Mouse (Mus musculus) left cerebral cortex, postnatal 4 days (tissue): ENCODE results near the gene Usp19. TPM values are rescaled to one million over a fixed set of nuclear protein-coding genes. Genes with fewer than 3 reads are reported as not detected.

ENCODE experiments used
- DNase-seq: peaks from one replicate; pipeline ENCODE4 v3.0.0-alpha.2; 2022
- intact Hi-C: fragments of 180-260 bp; cut with DNase I; formaldehyde crosslinking; loops from one replicate; pipeline ENCODE4 v1.15.1; 2025
- total RNA-seq, 2 experiments: library from RNA; stranded (reverse); gene quantifications; 2 replicates each; pipeline ENCODE4 v1.2.3; 2021

The Usp19 gene
- total RNA-seq, 2 experiments from 2014 or later: 111 to 124 TPM

DNA sequence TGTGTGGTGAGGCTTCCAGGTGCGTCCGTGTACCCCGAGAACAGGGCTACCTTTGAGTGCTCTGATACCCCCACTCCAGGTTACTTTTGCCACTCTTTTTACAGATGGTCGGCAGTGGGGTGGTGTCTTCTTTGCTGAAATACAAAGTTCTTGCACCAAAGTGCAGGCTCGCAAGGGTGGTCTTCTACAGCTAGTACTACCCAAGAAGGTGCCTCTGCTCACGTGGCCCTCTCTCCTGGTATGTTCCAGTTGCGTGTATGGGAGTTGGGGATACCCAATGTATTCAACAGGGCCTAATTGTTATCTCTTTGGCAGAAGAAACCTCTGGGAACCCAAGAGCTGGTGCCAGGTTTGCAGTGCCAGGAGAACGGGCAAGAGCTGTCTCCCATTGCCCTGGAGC is 2.8 kb downstream of the Usp19 start:
- DNase-seq: no peak
- intact Hi-C loops: no loop called here

DNA sequence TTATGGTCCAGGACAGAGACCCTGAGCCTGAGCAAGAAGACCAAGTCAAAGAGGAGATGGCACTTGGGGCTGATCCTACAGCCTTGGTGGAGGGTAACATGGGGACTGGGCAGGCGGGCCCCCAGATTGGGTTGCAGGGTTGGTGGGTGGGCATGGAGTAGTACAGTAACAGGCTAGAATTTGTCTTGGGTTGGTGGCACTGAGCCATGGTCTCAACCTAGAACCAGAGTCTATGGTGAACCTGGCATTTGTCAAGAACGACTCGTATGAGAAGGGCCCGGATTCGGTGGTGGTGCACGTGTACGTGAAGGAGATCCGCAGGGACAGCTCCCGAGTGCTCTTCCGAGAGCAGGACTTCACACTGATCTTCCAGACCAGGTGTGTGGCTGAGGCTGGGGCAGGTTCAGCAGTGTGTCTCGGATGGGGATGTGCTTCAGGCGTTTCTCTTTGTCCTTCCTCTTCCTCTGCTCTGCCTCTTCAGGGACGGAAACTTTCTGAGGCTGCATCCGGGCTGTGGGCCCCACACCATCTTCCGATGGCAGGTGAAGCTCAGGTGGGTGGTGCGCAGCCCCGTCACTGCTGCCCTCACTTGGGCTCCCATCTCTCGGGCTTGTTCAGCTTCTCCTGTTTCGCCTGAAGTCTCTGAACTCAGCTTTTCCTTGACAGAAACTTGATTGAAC is 3.9 kb downstream of the Usp19 start:
- DNase-seq: no peak
- intact Hi-C loops: no loop called here

DNA sequence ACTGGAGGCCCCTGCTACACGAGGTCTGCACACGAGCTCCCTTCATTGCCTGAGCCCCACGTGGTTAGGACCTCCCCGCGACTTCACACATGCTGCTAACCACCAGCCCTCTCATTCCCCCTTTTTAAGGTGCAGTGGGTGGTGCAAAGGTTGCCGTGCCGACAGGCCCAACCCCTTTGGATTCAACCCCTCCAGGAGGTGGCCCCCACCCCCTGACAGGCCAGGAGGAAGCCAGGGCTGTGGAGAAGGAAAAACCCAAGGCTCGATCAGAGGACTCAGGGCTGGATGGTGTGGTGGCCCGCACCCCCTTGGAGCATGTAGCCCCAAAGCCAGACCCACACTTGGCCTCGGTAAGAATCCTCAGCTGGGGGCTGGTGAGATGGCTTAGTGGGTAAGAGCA is 4.5 kb downstream of the Usp19 start:
- DNase-seq: no peak
- intact Hi-C loops: no loop called here

DNA sequence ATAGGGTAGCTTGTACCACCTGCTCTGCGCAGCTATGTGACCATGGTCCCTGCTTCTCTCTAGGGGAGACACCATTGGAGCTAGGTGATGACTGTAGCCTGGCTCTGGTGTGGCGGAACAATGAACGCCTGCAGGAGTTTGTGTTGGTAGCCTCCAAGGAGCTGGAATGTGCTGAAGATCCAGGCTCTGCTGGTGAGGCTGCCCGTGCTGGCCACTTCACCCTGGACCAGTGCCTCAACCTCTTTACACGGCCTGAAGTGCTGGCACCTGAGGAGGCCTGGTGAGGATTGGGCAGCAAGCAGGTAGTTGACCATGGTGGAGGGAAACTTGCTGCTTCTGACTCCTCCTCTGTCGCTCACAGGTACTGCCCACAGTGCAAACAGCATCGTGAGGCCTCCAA is 8.8 kb downstream of the Usp19 start:
- no peak for DNase-seq
- intact Hi-C loops: no loop called here

DNA sequence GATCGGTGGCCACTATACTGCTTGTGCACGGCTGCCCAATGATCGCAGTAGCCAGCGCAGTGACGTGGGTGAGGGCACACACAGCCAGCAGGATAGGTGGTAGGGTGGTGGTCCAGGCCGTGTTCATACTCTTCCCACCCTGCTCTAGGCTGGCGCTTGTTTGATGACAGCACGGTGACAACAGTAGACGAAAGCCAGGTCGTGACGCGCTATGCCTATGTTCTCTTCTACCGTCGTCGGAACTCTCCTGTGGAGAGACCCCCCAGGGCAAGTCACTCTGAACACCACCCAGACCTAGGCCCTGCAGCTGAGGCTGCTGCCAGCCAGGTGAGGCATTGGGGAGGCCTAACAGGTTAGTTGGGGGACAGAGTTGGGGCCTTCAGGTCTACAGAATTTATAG is 9.5 kb downstream of the Usp19 start:
- DNase-seq: no peak
- intact Hi-C loops: no loop called here

DNA sequence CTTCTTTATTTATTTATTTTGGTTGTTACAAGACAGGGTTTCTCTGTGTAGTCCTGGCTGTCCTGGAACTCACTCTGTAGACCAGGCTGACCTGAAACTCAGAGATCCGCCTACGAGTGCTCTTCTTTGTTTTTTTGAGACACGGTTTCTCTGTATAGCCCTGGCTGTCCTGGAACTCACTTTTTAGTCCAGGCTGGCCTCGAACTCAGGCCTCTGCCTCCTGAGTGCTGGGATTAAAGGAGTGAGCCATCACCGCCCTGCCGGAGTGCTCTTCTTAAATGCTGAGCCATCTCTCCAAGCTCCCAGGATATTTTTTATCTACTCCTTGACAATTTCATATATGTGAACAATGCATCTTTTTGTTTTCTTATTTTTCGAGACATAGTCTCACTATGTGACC is 16.5 kb downstream of the Usp19 start:
- DNase-seq: no peak
- intact Hi-C loops: no loop called here

DNA sequence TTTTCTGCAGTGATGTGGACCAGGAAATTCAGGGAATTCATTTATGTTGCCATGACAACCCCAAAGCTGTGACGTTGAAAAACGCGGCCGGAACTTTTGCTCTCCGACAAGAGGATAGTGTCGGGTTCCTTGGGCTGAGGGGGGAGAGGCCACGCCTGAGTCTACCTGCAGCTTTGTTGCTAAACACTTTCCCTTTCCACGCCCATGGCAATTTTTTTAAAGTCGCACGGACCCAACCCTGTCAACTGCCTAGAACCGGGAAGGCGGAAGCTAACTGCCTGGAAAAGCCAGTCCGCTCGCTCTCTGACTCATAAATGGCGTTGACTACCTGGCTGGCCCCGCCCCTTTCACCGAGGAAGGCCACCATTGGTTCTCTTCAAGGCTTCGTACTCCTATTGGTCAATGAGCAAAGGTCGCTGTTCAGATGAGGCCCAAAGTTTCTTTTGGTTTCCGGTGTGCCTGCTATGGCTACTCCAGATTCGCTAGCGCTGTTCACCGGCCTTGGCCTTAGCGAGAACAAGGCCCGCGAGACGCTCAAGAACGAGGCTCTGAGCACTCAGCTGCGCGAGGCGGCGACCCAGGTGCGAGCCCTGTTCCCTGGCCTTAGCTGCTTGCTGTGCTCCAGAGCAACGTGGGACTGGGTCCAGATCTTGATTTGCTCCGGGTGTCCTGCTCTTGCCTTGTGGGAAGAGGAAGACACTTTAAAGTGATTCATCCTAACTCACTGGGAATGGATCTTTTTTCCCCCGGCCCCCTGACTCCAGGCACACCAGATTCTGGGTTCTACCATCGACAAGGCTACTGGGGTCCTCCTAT is 17.4 kb downstream of the Usp19 start, which contains the start of gene Qars:
Qars (plus strand) TSS at position 88 of the 816 bp plus-strand sequence.
- intact Hi-C loops: no loop called here
- DNase-seq: peak; percentile 92

DNA sequence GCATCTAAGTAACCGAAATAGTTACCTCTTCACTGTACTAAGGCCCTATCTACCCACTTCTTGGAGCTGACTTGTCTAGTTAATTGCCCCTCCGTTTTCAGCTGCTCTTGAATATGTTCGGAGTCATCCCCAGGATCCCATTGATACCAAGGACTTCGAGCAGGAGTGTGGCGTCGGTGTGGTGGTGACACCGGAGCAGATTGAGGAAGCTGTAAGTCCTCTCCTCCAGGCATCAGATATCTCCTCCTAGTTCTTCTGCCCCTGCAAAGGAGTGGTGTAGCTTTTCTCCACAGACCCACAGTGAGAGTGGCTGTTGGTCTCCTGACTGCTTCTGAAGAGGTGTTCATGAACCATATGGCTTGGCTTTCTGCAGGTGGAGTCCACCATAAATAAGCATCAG is 18.4 kb downstream of the Usp19 start:
- intact Hi-C loops: no loop called here
- no peak for DNase-seq

DNA sequence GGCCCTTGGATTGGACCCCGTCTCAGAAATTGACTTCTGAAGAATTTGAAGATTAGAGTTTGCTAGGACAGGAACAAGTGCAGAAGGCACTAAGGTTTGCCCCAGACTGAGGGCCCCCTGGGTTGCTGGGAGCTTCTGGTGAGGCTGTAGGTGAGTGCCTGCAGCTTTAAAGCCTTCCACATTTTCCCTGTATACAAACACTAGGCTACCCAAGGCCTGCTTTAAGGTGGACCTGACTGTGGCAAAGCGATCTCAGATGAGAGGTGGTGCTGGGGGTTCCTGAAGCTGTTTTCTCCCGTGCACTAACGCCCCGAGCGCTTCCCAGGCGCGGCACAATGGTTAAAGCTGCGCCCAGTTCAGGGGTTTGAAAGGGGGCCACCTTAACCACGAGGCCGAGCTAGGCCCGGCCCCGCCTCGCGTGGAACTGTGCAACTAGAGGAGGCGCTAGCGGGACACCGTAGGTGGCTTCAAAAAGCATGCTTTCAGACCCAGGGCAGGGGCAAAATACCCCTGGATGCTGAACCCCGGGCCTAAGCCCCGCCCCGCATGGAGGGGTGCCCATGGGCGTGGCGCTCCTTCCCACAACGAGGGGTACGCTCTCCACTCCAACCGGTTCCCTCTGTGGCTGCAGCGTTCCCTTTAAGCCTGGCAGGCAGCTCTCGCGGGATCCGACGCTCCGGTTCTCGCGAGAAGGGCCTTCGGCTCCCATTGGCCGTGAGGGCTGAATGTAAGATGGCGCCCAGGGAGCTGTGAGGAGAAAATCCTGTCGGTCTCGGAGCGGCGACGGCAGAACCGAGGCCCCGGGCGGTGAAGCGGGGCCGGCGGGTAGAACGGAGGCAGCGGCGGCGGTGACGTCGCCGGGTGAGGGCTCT is 26.2 kb downstream of the Usp19 start, which contains the start of gene Qrich1:
Qrich1 (plus strand) TSS at position 427 of the 872 bp plus-strand sequence.
- intact Hi-C loops: no loop called here
- DNase-seq: peak; percentile 97

DNA sequence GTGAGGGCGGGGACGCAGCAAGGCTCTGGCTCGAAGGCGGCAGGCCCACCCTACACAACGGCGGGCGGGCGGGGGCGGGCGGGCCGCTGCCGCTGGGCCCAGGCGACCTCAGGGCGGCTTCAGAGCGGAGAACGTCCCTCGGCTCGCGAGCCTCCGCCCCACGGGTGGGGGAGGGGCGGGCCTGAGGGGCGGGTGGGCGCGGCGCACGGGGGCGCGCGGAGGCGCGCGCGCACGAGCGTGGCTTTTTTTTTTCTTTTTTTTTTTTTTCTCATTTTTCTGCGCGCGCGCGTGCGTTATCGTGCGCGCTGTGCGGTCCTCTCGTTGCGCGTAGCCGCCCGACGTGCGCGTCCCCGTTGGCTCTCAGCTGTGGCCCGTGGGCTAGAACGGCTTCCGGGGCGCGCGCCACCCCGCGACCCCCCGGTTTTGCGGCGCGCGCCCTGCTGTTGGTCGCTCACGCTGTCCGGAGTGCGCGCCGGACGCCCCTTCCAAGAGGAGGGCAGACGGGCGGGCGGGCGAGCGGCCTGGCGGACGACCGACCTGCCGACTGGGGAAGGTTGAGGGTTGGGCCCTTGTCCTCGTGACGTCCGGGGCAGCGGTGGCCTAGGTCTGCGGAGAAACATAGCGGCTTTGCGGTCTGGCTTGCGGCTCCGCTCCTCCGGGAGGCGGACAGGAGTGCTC is 27.0 kb downstream of the Usp19 start:
- intact Hi-C loops: no loop called here
- DNase-seq: peak; percentile 92

DNA sequence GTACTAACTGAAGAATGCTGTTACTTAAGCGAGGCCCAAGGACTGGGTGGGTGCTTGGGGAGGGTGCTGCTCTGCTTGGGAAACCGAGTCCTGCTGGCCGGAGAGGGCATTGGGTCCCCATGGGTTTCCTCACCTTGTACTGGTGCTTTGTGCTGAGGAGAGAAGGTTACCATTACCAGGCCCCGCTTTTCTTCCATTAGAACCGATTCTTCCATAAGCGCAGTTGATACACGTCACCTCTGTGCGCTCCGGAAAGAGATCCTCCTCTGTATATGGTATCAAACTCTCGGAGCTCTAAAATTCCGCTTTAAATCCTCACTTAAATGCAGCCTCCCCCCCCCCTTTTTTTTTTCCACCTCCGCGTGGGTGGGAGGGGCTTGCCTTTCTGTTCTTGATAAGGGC is 27.5 kb downstream of the Usp19 start:
- intact Hi-C loops: no loop called here
- no peak for DNase-seq

DNA sequence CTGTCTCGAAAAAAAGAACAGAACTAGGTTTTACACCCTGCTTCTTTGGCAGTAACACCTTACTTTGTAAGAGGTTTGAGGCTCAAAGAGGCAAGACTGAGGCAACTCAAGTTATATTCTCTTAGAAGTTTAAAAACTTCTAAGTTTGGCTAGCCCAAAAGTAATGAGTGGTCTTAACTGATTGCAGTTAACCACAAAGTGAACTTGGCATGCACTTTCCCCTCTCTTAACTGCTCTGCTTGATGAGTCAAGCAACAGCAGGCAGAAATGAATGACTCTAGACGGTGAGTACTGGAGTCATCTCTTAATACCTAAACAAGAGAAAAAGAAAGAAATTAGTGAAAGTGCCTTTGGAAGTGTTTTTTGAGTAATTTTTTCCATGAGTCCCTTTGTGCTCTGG is 31.2 kb downstream of the Usp19 start:
- intact Hi-C loops: no loop called here
- no peak for DNase-seq

DNA sequence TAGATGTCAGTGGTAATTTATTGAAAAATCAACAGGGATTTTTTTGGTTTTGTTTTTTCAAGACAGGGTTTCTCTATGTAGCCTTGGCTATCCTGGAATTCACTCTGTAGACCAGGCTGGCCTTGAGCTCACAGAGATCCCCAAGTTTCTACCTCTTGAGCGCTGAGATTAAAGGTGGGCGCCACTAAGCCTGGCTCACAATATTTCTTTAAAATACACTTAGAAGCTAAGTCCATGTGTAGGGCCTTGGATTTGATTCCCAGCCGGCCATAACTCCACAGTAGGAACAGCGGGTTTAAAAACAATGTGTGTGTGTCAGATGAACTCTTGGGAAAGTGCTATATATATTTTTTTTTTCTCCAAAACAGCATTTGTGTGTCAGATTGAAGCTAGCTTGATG is 32.9 kb downstream of the Usp19 start:
- intact Hi-C loops: no loop called here
- no peak for DNase-seq

DNA sequence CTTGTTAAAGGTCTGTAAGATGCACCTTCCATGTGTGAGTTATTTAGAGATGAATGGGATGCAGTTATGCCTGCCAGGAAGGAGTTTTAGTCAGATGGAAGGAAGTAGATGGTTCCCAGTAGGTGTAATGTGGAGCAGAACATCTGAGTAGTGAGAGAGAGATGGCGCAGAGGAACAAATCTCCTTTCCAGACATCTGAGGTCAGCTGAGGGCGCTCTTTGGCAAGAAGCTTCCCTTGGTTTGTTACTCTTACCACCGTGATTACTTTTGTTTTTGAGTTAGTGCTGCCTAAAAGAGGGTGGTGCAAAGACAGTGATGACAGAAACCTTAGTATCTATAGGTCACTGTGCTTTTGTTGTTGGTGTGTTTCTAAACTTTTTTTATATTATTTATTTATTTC is 35.0 kb downstream of the Usp19 start:
- intact Hi-C loops: no loop called here
- no peak for DNase-seq

DNA sequence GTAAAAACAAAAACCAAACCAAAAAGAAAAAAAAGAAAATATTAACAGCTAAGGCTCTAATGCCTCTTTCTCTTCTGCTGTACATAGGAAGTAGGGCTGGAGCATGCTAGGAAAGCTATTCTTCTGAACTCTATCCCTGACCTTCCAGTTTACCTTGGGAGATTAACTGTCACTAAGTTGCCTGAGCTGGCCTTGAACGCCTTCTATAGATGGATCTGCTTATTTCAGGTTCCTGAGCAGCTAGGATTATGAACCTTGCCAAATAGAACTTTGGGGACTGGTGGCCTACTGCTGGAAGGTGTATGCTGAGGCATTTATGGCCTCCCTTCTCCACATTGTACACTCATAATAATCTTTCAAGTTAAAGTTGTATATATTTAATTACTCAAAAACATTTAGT is 40.6 kb downstream of the Usp19 start:
- intact Hi-C loops: no loop called here

DNA sequence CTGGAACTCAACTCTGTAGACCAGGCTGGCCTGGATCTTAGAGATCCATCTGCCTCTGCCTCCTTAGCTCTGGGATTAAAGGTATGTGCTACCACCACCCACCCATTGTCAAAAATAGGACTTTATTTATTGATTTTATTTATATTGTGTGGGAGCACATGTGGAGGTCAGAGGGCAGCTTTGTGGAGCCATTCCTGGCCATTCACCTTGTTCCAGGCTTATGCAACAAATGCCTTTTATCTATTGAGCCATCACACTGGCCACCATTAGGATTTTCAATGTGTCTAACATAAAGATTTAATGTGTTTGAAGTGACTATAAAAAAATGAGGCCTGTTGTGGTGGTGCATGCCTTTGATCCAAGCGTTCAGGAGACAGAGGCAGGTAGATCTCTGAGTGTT is 41.1 kb downstream of the Usp19 start:
- intact Hi-C loops: no loop called here
- DNase-seq: no peak

More for the DNA sequence above, 40.6 kb downstream of the Usp19 start:
- no peak for DNase-seq

DNA sequence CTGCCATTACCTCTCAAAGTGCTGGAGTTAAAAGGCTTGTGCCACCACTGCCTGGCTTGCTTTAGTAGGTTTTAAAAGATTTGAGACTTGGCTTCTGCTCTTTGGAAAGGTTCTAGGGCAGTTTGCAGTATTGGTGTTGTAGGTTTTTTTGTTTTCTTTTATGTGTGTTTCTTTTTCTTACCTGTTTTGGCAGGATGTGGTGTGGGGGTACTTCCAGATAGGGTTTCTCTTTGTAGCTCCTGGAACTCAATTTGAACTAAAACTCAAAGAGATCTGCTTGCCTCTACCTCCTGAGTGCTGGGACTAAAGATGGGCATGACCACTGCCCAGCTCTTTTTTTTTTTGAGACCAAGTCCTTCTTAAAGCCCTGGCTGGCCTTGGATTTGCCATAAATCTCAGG is 50.4 kb downstream of the Usp19 start:
- intact Hi-C loops: loop anchor here (5.0 kb wide), 1 partner anchor 174 kb away; no protein-coding TSS in a partner anchor
- DNase-seq: no peak

DNA sequence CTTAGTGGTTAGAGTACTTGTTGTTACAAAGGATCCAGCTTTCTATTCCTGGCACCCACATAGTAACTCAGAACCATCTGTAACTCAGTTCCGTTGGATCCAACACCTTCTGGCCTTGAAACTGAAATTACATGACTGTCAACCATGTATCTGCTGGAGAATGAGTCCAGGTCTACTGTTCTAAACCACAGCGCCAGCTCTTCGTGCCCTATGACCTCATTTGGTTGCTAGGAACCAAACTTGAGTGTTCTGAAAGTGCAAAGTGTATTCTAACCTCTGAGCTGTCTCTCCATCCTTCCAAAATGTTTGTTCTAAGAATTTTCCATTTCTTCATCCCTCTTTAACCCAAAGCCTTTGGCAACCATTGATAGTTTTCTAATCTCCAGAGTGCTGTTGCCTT is 55.6 kb downstream of the Usp19 start:
- no peak for DNase-seq
- intact Hi-C loops: no loop called here

DNA sequence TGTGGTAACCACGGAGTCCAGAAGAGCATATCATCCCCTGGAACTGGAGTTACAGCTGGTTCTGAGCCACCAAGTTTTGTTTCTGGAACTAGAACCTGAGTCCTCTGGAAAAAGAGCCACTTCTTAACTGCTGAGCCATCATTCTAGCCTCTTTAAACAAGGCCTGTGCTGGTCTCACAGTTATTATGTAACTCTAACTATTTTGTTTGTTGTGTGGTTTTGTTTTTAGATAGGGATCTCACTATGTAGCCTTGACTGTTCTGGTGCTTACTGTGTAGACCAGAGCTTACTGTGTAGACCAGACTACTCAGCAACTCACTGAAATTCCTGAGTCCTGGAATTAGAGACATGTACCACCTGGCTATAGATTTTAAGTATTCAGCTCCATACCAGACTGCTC is 56.5 kb downstream of the Usp19 start:
- no peak for DNase-seq
- intact Hi-C loops: no loop called here
